In the genomic region with DNA sequence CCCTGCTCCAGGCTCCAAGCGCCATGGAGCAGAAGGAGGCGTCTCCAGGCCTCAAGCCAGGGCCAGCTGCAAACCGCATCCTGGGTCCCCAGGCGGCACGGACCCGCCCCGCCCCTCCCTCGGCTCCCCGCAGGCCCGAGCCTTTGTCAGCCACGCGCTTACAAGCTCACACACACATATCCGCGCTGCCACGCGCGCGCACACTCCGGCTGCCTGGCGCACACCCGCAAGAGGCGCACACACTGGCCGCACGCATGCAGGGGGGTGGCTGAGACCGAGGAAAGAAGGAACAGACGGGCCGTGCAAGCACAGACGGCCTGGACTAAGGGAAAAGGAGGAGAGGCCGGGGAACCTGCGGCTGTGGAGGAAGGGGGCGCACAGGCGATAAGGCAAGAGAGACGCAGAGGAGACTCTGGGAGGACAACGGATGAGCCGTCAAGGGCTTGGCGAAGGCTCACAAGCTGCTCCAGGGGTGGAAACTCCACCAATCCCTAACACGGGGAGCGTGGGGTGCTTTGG, we compare ENCODE assay signal across 8 mouse cellular contexts. TPM values are rescaled to one million over a fixed set of nuclear protein-coding genes. Genes with fewer than 3 reads are reported as not detected.
DNase-seq lines count a peak whose midpoint lies in the region; ATAC-seq lines count a peak whose summit lies in the region.

No protein-coding gene starts in this region.

- H3K36me3 ChIP-seq in kidney, embryonic 14.5 days (ENCODE audit: control insufficient read depth, insufficient read depth, low read length): no peaks in the 10 kb centered on the region
- H3K36me3 ChIP-seq in liver, embryonic 15.5 days (replicated peaks): no peaks in the 10 kb centered on the region

- peak overlapping the region; percentile 52; the same call in 1 of the 2 replicates for H3K9ac ChIP-seq in kidney, embryonic 14.5 days (ENCODE audit: low read depth, low read length)
- peak overlapping the region; percentile 45; the same call in 1 of the 2 replicates for H3K9ac ChIP-seq in liver, embryonic 15.5 days

- ATAC-seq in kidney, embryonic 14.5 days (ENCODE audit: low FRiP score, low TSS enrichment): no peak
- ATAC-seq in liver, embryonic 15.5 days (ENCODE audit: insufficient read depth): 0 out of 2 replicates have a peak, but pooled peaks have one; percentile 5

- peak overlapping the region; percentile 55 for H3K4me3 ChIP-seq in kidney, embryonic 14.5 days (ENCODE audit: low read length)
- peak overlapping the region; percentile 63 for H3K4me3 ChIP-seq in liver, embryonic 15.5 days (replicated peaks)

- H3K9me3 ChIP-seq in kidney, embryonic 14.5 days (ENCODE audit: control insufficient read depth, low read length): no peaks in the 10 kb centered on the region
- no peaks in the 10 kb centered on the region for H3K9me3 ChIP-seq in liver, embryonic 15.5 days (replicated peaks)

- no peak for DNase-seq in kidney, adult 8-10 months
- DNase-seq in cerebellum, postnatal 10 days: peak; percentile 77 to 82
- DNase-seq in frontal cortex, postnatal 36 days (ENCODE audit: low spot score in 2 of 2): peak; percentile 75 to 80
- peak; percentile 44 to 63 for DNase-seq in kidney, postnatal 4 days
- DNase-seq in retina, postnatal 7 days (ENCODE audit: low read depth, low spot score): peak; percentile 45
- no peak for DNase-seq in urinary bladder, postnatal 4 days (ENCODE audit: low spot score in 2 of 2)

- H3K4me1 ChIP-seq in kidney, embryonic 14.5 days (ENCODE audit: control insufficient read depth, insufficient read depth, low read length): peaks cover 12% of the 10 kb centered on the region
- peaks cover 63% of the 10 kb centered on the region for H3K4me1 ChIP-seq in liver, embryonic 15.5 days (replicated peaks)

- H3K4me2 ChIP-seq in kidney, embryonic 14.5 days (replicated peaks; ENCODE audit: low read depth, low read length): peak overlapping the region; percentile 99
- peak overlapping the region; percentile 90 for H3K4me2 ChIP-seq in liver, embryonic 15.5 days

- under 1% methylated on average over 38 of the region's 38 CpGs for WGBS in kidney, embryonic 14.5 days
- under 1% methylated on average over 38 of the region's 38 CpGs for WGBS in liver, embryonic 15.5 days (ENCODE audit: insufficient replicate concordance)

- no peak overlapping the region for H3K27ac ChIP-seq in kidney, embryonic 14.5 days (ENCODE audit: low read depth, low read length)
- H3K27ac ChIP-seq in liver, embryonic 15.5 days (replicated peaks): no peak overlapping the region

- H3K27me3 ChIP-seq in kidney, embryonic 14.5 days (ENCODE audit: control insufficient read depth, insufficient read depth, low read length): peaks cover 23% of the 10 kb centered on the region
- peaks cover 53% of the 10 kb centered on the region for H3K27me3 ChIP-seq in liver, embryonic 15.5 days

RNA-seq across cellular contexts. Expression of a gene that starts 0.9 kb away (rescaled TPM):
- 2.0 and 2.4 TPM in 2 replicates for polyA plus RNA-seq in kidney, embryonic 14.5 days (2014; fragmentation: Nextera tagmentation; extraction: Ambion mirVana)
- polyA plus RNA-seq in liver, embryonic 15.5 days (2015; fragmentation: Nextera tagmentation; extraction: Ambion mirVana): 4.1 and 5.3 TPM in 2 replicates

RNA-seq across cellular contexts. Expression of a gene that starts 47.7 kb away (rescaled TPM):
- polyA plus RNA-seq in kidney, embryonic 14.5 days (2014; fragmentation: Nextera tagmentation; extraction: Ambion mirVana): 129 and 173 TPM in 2 replicates
- 66.0 and 70.7 TPM in 2 replicates for polyA plus RNA-seq in liver, embryonic 15.5 days (2015; fragmentation: Nextera tagmentation; extraction: Ambion mirVana)

RNA-seq across cellular contexts. Expression of a gene that starts 53.5 kb away (rescaled TPM):
- polyA plus RNA-seq in kidney, embryonic 14.5 days (2014; fragmentation: Nextera tagmentation; extraction: Ambion mirVana): 0.31 and 0.76 TPM in 2 replicates
- 0.32 and 0.36 TPM in 2 replicates for polyA plus RNA-seq in liver, embryonic 15.5 days (2015; fragmentation: Nextera tagmentation; extraction: Ambion mirVana)

Comparison
In these comparisons a context has a peak if more than half of its experiments do, and no peak if none do; other contexts are left out.
1. DNase-seq: peak in cerebellum, postnatal 10 days (2 of 2), frontal cortex, postnatal 36 days (2 of 2), kidney, postnatal 4 days (2 of 2) and retina, postnatal 7 days (single experiment); none in kidney, adult 8-10 months (0 of 2) and urinary bladder, postnatal 4 days (0 of 2).